Mouse (Mus musculus) embryo, embryonic 11 days (tissue): ENCODE data around the gene Ang5.
"Not testable (repeated sequence)": the region's sequence is repeated elsewhere in the genome, so short reads cannot be mapped to it uniquely, and the experiment has no call there.

Source experiments
- DNase-seq: peaks from one replicate; pipeline ENCODE4 v3.0.0-alpha.2; 2015

Gene Ang5

DNA sequence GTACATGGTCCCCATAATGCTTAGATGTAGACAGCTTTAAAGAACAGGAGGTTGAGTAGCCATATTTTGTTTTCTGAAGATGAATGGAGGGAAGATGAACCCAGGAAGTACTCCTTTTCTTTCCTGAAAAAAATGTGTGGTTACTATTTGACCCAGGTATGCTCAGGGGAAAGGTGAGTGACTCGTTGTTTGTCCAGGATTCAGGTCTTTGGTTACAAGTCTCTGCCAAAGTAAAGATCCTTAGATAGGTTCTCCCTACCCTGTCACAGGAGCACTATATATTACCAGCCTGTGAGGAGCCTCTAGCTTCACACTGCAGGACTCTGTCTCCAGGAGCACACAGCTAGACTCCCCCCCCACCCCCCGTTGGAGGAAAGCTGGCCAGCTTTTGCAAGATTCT lies at the start of gene Ang5:
Ang5 (plus strand) TSS at position 301 of the 400 bp plus-strand sequence.
- not testable (repeated sequence) for DNase-seq

DNA sequence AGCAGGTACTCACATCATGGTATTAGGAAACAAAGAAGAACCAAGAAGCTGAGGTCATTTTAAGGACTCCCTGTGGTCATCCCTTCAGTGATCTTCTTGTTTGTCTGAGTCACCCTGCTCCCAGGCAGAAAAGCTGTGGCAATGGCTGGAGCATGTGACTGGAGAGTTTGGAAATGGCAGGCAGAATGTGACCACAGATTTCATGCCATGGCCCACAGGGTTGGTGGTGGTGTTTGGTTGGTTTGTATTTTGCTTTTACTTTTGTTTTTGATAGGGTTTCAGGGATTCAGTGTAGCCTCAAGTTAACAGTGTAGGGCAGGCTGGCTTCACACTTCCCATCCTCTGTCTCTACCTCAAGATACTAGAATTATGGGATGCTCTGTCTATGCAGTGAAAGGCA lies 38.7 kb upstream of the Ang5 start:
- DNase-seq: not testable (repeated sequence)

DNA sequence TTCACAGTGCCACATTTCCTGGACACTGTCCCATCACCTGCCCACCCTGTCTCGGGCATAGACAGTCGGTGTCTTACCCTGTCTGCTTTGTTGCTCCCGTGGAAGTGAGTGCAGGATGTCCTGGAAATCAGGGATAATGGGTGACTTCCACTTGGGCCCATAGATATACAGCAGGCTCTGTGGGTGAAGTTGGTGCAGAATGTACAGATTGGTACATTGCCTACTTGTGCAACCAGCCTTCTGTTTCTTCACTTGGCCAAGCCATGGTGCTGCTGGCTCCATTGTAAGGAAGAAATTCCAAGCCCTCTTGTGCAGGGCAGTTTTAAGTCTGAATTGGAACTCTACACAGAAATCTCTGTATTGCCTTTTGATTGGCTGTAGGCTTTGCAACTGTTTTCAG lies 33.4 kb upstream of the Ang5 start, which contains the start of gene Ear10:
Ear10 (minus strand) TSS at position 101 of the 400 bp plus-strand sequence.
- DNase-seq: not testable (repeated sequence)

DNA sequence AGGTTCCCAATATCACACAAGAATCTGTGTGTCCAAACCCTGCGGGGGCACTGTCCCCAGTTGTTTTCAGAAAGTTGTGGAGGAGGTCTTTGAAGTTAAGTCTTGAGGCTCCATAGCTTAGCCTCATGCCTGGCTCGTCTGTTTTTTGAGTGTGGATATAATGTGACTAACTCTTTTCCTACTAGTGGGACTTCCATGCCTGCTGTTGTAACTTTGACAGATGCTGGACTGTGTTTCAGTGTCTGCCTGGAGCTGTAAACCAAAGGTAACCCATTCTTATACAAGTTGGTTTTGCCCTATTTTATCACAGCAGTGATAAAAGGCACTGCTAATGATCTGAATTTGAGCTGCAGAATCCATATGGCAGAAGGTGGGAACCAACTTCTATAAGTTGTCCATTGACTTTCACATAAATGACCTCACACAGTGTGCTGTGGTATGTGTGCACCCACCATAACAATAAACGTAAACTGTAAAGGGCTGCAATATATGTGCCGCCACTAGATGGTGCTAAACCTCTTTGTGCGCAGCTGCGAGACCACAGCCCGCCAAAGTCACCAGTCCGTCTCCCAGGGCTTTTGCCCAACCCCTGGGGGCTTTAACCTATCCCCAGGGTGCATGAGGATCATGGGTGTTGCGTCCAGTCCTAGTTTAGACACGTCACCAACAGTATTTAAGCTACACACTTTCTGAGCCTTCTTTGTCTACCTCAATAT lies 32.0 kb upstream of the Ang5 start, which contains the start of gene Gm8113:
Gm8113 (plus strand) TSS at position 703 of the 716 bp plus-strand sequence.
- peak; percentile 89 for DNase-seq

DNA sequence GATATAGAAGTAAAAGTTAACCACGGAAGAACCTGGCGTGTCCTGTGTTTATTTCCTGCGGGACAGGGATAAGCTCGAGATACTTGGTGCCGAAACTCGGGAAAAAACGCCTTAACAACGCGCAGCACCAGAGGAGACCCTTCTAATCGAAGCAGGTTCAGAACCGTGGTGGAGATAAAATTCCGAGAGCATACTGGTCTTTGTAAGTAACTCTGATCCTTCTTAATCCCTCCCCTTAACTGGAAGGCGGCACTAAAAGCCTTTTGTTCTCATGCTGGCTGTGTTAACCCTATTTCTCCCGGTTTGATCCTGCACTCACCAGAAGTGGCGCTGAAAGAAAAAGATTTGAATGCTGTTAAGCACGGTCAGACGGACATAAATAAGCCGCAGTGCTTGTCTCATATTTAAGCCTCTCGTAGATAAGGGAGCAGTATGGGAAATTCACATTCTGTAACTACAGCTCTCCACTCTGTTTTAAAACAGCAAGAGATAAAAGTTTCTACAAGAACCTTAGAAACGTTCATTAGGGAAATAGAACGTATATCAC lies 31.4 kb upstream of the Ang5 start:
- DNase-seq: peak; percentile 60

DNA sequence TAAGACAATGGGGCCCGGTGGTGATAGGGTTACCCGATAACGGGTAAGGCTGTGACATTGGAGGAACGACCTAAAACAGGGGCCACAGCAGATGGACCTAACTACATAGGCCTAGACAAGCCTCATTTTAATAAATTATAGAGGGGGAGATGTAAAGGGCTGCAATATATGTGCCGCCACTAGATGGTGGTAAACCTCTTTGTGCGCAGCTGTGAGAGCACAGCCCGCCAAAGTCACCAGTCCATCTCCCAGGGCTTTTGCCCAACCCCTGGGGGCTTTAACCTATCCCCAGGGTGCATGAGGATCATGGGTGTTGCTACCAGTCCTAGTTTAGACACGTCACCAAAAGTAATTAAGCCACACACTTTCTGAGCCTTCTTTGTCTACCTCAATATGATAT lies 23.9 kb upstream of the Ang5 start:
- DNase-seq: peak; percentile 63

DNA sequence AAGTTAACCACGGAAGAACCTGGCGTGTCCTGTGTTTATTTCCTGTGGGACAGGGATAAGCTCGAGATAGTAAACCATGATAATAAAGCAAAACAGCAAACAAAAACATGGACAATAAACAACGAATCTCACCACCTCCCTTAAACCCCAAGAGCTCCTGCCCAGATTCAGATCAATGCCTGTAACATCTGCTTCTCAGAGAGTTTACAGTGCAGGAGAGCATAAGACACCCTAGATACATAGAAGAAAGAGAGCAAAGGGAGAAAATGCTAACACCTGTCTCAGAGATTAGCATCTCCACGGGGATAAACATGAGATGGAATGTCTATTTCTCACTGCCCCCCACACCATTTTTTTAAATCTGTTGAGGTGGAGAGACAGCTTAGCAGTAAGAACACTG lies 23.5 kb upstream of the Ang5 start:
- DNase-seq: not testable (repeated sequence)

DNA sequence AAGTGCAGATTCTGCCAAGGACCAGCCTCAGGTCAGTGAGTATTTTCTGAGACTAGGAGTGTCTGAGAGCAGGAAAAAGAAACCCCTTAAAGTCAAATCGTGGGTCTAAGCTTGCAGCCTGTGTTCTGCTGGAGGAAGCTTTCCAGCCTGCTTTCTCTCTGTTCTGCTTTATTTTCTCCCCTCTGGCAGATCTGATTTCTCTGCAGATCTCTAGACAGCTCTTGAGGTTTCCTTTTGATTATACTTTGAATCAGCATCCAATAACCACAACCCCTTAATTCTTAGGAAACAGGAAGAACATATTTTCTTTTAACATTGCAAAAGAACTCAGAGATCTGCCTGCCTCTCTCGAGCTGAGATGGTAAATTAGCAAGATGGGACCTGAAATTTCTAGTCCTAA lies 3.5 kb upstream of the Ang5 start:
- DNase-seq: not testable (repeated sequence)

DNA sequence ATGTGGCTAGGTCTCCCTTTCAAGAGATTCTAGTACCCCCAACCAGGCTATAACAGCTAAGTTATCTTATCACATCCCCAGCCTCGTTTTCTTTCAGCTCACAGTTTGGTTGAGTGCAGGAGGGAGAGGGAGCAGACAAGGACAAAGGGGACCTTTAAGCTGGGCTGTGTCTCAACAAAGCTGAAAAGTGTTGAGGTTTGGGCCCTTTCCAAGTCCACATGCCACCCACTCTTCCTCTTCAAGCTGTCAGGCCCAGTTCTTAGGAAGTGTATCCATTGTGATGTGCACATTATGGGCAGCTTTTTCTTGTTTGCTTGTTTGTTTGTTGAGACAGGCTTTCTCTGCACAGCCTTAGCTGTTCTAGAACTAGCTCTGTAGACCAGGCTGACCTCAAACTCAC lies 1.8 kb upstream of the Ang5 start:
- DNase-seq: not testable (repeated sequence)

DNA sequence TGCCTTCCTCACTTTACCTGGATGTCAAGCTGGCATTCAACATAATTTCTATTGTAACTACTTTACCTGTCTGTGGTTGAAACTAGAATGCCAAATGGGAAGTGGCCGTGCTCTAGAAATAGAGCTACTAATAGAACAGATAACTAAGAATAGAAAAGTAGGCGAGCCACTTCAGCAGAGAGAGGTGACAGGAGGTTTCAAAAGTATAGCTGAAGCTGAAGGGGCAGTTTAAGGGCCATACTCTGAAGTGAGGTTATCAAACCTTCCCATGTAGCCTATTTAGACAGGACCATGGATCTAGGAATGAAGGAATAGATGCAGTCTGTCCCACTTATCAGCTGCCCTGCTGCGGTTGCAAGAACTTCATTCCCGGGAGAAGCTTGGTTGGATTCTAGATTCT lies 26.6 kb downstream of the Ang5 start:
- DNase-seq: no peak

DNA sequence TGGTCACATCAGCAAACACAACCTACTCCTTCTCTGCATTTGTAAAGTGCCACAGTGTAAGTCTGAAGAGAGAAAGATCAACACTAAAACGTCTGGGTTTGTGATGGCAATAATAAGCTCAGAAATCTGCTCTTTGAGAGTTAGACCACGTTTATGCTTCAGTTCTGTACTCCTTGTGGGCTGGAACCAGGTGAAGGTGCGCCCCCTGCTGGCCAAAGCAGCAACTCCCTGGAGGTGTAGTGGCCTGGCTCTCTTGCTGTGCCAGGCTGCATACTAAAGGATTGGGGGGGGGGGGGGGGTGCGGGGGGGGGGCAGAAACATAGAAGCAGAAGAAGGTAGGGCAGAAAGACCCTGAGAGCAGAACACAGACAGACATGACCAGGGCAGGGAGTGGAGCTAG lies 27.0 kb downstream of the Ang5 start:
- peak; percentile 63 for DNase-seq

DNA sequence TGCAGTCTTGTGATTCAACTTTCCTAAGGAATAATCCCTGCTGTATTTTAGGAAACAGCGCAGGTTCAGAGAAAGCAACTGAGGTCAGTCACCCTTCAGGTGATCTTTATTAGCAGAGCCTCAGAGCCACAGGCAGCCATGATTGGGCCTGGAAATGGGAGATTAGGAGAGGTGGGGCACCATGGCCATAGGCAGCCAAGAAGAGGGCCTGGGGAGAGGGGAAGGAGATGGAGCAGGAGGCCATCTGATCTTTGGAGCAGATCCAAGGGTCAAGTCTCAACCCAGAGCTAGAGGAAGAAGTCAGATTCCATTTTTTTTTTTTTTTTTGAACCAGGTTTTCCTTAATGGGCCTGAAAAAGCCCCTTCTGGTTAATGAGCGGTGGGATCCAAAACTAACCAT lies 29.3 kb downstream of the Ang5 start:
- DNase-seq: no peak

DNA sequence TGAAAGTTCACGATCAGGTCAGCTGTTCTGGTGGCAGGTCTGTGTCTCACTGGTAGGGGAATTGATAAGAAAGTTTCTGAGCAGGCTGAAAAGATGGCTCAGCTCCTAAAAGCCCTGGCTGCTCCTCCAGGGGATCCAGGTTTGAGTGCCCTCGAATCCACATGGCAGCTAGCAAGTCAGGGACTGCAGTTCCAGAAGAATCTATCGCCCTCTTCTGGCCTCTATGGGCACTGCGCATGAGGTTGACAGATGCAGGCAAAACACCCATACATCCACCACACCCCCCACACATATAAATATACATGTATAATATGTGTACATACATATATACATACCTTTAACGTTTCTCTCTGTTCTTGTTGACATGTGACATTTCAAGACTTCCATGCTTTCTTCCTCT lies 30.5 kb downstream of the Ang5 start:
- DNase-seq: peak; percentile 68

DNA sequence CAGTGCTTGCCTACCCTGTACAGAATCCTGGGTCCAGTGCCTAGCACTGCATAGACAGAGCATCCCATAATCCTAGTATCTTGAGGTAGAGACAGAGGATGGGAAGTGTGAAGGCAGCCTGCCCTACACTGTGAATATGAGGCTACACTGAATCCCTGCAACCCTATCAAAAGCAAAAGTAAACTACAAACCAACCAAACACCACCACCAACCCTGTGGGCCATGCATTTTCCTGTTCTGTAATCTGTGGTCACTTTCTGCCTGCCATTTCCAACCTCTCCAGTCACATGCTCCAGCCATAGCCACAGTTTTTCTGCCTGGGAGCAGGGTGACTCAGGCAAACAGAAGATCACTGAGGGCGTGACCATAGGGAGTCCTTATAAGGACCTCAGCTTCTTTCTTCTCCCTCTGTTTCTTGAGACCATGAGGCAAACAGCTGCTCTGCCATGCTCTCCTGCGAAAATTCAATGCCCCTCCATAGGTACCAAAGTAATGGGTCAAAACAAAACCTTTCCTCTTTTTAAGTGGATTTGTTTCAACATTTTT lies 41.7 kb downstream of the Ang5 start:
- DNase-seq: not testable (repeated sequence)

DNA sequence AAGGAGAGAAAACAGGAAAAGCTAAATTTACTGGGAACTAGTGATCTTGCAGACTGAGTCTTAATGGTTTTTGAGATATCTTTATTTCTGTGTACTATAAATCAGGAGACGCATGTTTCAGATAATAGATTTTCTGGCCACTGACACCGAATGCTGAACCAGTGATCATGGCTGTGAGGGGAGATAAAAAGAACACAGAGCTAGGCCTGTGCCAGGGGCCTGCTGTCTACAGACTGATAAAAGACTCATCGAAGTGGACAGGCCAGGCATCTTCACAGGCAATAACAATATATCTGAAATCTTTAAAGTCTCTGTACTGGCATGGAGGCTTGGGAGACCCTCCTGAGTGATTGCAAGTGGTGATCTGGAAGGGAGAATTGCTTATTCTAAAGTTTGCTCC lies 44.7 kb downstream of the Ang5 start:
- no peak for DNase-seq

DNA sequence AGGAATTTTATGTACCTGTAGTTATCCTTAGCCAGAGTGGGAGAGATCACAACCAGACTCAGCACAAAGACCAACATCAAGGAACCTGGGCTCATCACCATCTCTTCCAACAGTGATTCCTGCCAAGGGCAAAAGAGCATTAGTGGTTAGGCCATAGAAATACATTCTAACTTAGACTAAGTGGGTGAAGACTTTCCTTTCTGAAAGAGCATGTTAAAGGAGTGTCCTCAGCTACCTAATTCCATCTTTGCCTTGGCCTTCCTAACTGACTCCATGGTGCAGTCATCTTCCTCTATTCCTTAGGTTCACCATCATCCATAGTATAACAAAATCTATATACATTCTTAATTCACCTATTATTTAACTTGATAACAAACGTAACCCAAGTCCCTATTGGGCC lies 45.3 kb downstream of the Ang5 start, which contains the start of gene Ang6:
Ang6 (minus strand) TSS at position 101 of the 400 bp plus-strand sequence.
- no peak for DNase-seq

DNA sequence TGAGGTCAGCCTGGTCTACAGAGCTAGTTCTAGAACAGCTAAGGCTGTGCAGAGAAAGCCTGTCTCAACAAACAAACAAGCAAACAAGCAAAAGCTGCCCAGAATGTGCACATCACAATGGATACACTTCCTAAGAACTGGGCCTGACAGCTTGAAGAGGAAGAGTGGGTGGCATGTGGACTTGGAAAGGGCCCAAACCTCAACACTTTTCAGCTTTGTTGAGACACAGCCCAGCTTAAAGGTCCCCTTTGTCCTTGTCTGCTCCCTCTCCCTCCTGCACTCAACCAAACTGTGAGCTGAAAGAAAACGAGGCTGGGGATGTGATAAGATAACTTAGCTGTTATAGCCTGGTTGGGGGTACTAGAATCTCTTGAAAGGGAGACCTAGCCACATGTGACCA lies 51.2 kb downstream of the Ang5 start:
- DNase-seq: not testable (repeated sequence)

DNA sequence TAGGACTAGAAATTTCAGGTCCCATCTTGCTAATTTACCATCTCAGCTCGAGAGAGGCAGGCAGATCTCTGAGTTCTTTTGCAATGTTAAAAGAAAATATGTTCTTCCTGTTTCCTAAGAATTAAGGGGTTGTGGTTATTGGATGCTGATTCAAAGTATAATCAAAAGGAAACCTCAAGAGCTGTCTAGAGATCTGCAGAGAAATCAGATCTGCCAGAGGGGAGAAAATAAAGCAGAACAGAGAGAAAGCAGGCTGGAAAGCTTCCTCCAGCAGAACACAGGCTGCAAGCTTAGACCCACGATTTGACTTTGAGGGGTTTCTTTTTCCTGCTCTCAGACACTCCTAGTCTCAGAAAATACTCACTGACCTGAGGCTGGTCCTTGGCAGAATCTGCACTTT lies 52.8 kb downstream of the Ang5 start:
- DNase-seq: not testable (repeated sequence)
